Mouse (Mus musculus) kidney, postnatal 0 days (tissue): ENCODE results near the gene Hoxd3. TPM values are rescaled to one million over a fixed set of nuclear protein-coding genes. Genes with fewer than 3 reads are reported as not detected.

Source experiments
- ATAC-seq: fragments of 200-750 bp; cut with Nextera tagmentation; replicated peaks from 2 replicates; pipeline ENCODE4 v1.8.0; 2017; ENCODE audit warnings: low read depth, moderate number of reproducible peaks, moderate TSS enrichment, moderate library complexity; ENCODE audit not compliant: low FRiP score
- DNase-seq: peaks from one replicate; pipeline ENCODE4 v3.0.0-alpha.2; 2016; ENCODE audit warnings: low spot score
- H3K27ac ChIP-seq: fragments of 300-500 bp; sonication (generic); 2 replicates; pipeline ENCODE4 v1.5.1; 2014; ENCODE audit warnings: mild to moderate bottlenecking
- H3K27me3 ChIP-seq: fragments of 300-500 bp; sonication (generic); 2 replicates; pipeline ENCODE4 v1.6.1; 2014; ENCODE audit warnings: low read length, mixed read lengths; ENCODE audit not compliant: insufficient read depth
- H3K36me3 ChIP-seq: fragments of 300-500 bp; sonication (generic); 2 replicates; pipeline ENCODE4 v1.6.1; 2014; ENCODE audit warnings: low read length, mixed read lengths; ENCODE audit not compliant: insufficient read depth
- H3K4me1 ChIP-seq: fragments of 300-500 bp; sonication (generic); replicated peaks from 2 replicates; pipeline ENCODE4 v1.6.1; 2014; ENCODE audit warnings: antibody characterized with exemption, low read length, mixed read lengths; ENCODE audit not compliant: insufficient read depth
- H3K4me2 ChIP-seq: fragments of 300-500 bp; sonication (generic); 2 replicates; pipeline ENCODE4 v1.6.1; 2014; ENCODE audit warnings: mild to moderate bottlenecking, low read length, moderate library complexity, mixed read lengths
- H3K4me3 ChIP-seq: fragments of 300-500 bp; sonication (generic); replicated peaks from 2 replicates; pipeline ENCODE4 v1.5.1; 2014; ENCODE audit warnings: low read depth, low read length
- H3K9ac ChIP-seq: fragments of 300-500 bp; sonication (generic); 2 replicates; pipeline ENCODE4 v1.6.1; 2014; ENCODE audit warnings: low read depth, low read length
- H3K9me3 ChIP-seq: fragments of 300-500 bp; sonication (generic); replicated peaks from 2 replicates; pipeline ENCODE4 v1.6.1; 2016; ENCODE audit warnings: low read length, inconsistent platforms, mixed read lengths
- CTCF ChIP-seq: IDR thresholded peaks from 2 replicates; pipeline ENCODE4 v1.5.1; 2016; ENCODE audit warnings: antibody characterized with exemption, low read depth, mild to moderate bottlenecking, moderate library complexity
- WGBS: fragments of 180-500 bp; shearing (Covaris S2); extraction: QIAGEN DNeasy Blood & Tissue Kit; methylation state at CpG from one replicate; pipeline ENCODE4 v1.1.7; 2014; 5-methylcytosine and 5-hydroxymethylcytosine counted together
- polyA plus RNA-seq: library from polyadenylated mRNA; unstranded; fragments of >200 nt; fragmentation: Nextera tagmentation; extraction: Ambion mirVana; gene quantifications from 2 replicates; pipeline ENCODE4 v1.2.1, GENCODE M21; 2015

Gene Hoxd3
- polyA plus RNA-seq, 1 experiment from 2014 or later, result 8.0 TPM

DNA sequence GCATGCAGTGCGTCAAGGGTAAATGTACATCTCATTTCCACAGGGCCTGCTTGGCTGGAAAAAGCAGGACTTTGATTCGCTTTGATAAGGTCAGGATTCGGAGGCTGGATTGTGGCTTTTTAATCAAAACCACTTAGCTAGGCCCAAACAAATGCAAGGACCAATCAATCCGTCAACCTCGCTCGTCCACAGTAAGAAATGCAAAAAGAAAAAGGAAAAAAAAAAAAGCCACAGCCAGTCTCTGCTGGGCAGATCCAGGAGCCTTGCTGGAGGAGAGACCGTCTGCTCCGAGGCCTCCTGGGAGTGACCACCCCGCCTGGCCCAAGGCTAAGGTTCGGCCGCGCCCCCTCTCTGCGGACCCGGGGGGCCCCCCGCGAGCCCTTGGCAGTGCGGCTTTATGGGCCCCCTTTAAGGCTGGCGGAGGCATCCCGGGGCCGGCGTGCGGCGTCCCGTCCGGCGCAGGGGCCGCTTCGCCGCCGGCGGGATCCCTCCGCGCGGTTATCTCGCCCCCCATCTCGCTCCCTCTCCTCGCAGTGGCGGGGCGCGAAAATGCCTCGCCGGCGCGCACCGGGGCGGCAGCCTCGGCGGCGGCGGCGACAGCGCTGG is 7.2 kb upstream of the Hoxd3 start, which contains the start of gene Hoxd8:
Hoxd8 (plus strand) TSS at position 223 of the 606 bp plus-strand sequence.
- Histone ChIP-seq H3K27ac (peak within 1 kb of the TSS; percentile 100), H3K9ac (peak within 1 kb of the TSS; percentile 100), H3K27me3 (no peaks in the 10 kb centered on the region), H3K4me3 (peak within 1 kb of the TSS; percentile 89), H3K4me1 (peaks cover 20% of the 10 kb centered on the region), H3K9me3 (no peaks in the 10 kb centered on the region), H3K4me2 (peak within 1 kb of the TSS; percentile 81), H3K36me3 (no peaks in the 10 kb centered on the region)
- no peak for TF ChIP-seq CTCF
- WGBS, result under 1% methylated on average over 36 of the region's 52 CpGs
- ATAC-seq (peak; percentile 68), DNase-seq (peak; percentile 89)

- Histone ChIP-seq H3K27ac (peak overlapping the region; percentile 100), H3K4me1 (peaks cover 19% of the 10 kb centered on the region), H3K4me2 (peak overlapping the region; percentile 81), H3K27me3 (no peaks in the 10 kb centered on the region), H3K4me3 (peak overlapping the region; percentile 89), H3K9ac (peak overlapping the region; percentile 100), H3K9me3 (no peaks in the 10 kb centered on the region), H3K36me3 (no peaks in the 10 kb centered on the region)
- ATAC-seq, result peak; percentile 40
- peak; percentile 44 for DNase-seq
- no peak for TF ChIP-seq CTCF
- 1% methylated on average over 19 of the region's 66 CpGs for WGBS
Measured at GRCm38 (mm10) chr2:74704999-74705466, 6.7 kb upstream of the Hoxd3 start.

DNA sequence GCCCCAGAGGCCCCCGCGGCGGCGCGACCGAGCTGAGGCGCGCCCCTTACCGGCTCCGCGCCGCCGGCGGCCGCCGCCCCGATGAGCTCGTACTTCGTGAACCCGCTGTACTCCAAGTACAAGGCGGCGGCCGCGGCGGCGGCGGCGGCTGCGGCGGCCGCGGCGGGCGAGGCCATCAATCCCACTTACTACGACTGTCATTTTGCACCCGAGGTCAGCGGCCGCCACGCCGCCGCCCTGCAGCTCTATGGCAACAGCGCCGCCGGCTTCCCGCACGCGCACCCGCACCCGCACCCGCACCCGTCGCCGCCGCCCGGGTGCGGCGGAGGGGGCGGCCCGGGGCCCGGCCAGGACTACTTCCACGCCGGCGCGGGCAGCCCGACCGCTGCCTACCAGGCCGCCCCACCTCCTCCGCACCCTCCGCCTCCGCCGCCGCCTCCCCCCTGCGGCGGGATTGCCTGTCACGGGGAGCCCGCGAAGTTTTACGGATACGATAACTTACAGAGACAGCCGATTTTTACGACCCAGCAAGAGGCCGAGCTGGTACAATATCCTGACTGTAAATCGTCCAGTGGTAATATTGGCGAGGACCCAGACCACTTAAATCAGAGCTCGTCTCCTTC is 6.1 kb upstream of the Hoxd3 start:
- Histone ChIP-seq H3K9ac (peak overlapping the region; percentile 100), H3K4me3 (peak overlapping the region; percentile 89), H3K27me3 (no peaks in the 10 kb centered on the region), H3K27ac (peak overlapping the region; percentile 100), H3K36me3 (no peaks in the 10 kb centered on the region), H3K9me3 (no peaks in the 10 kb centered on the region), H3K4me2 (peak overlapping the region; percentile 81), H3K4me1 (peaks cover 14% of the 10 kb centered on the region; the same call in 1 of the 2 replicates)
- ATAC-seq, result peak; percentile 14; the same call in 1 of the 2 replicates
- TF ChIP-seq CTCF, result no peak
- under 1% methylated on average over 63 of the region's 85 CpGs for WGBS
- peak; percentile 88 for DNase-seq

- no peaks in the 10 kb centered on the region for H3K27me3 ChIP-seq
- no peaks in the 10 kb centered on the region for H3K9me3 ChIP-seq
- no peak for DNase-seq
- 4% methylated on average over 13 of the region's 13 CpGs for WGBS
- H3K4me1 ChIP-seq, result peaks cover 11% of the 10 kb centered on the region; the same call in 1 of the 2 replicates
- ATAC-seq, result no peak
- H3K27ac ChIP-seq, result peak overlapping the region; percentile 100
- no peaks in the 10 kb centered on the region for H3K36me3 ChIP-seq
- H3K9ac ChIP-seq, result peak overlapping the region; percentile 100
- TF ChIP-seq CTCF, result no peak
- H3K4me2 ChIP-seq, result peak overlapping the region; percentile 81
- H3K4me3 ChIP-seq, result peak overlapping the region; percentile 89
Measured at GRCm38 (mm10) chr2:74706393-74706960, 5.2 kb upstream of the Hoxd3 start.

GRCm38 (mm10) chr2:74707599-74707998 is 4.1 kb upstream of the Hoxd3 start:
- ATAC-seq (no peak), DNase-seq (no peak)
- Histone ChIP-seq H3K4me1 (peaks cover 11% of the 10 kb centered on the region; the same call in 1 of the 2 replicates), H3K27me3 (no peaks in the 10 kb centered on the region), H3K36me3 (no peaks in the 10 kb centered on the region), H3K9me3 (no peaks in the 10 kb centered on the region), H3K4me2 (peak overlapping the region; percentile 81), H3K4me3 (peak overlapping the region; percentile 89), H3K27ac (peak overlapping the region; percentile 70), H3K9ac (peak overlapping the region; percentile 66)
- 14% methylated on average over 7 of the region's 7 CpGs for WGBS
- no peak for TF ChIP-seq CTCF

GRCm38 (mm10) chr2:74708676-74709075 is 3.1 kb upstream of the Hoxd3 start:
- DNase-seq (peak; percentile 32), ATAC-seq (no peak)
- peak overlapping the region; percentile 66 for H3K27ac ChIP-seq
- no peak for TF ChIP-seq CTCF
- WGBS, result 30% methylated on average over 4 of the region's 4 CpGs
- H3K27me3 ChIP-seq, result no peaks in the 10 kb centered on the region
- peak overlapping the region; percentile 81 for H3K4me2 ChIP-seq
- no peaks in the 10 kb centered on the region for H3K36me3 ChIP-seq
- peaks cover 9% of the 10 kb centered on the region; the same call in 1 of the 2 replicates for H3K4me1 ChIP-seq
- no peaks in the 10 kb centered on the region for H3K9me3 ChIP-seq
- peak overlapping the region; percentile 66 for H3K9ac ChIP-seq
- H3K4me3 ChIP-seq, result peak overlapping the region; percentile 13; the same call in 1 of the 2 replicates
